Mouse (Mus musculus): ENCODE results near the gene Txlna.

The Txlna gene

GRCm38 (mm10) chr4:129625029-129625370, 15.9 kb downstream of the Txlna start:
- 5% methylated on average over 6 of the region's 6 CpGs for WGBS

DNA sequence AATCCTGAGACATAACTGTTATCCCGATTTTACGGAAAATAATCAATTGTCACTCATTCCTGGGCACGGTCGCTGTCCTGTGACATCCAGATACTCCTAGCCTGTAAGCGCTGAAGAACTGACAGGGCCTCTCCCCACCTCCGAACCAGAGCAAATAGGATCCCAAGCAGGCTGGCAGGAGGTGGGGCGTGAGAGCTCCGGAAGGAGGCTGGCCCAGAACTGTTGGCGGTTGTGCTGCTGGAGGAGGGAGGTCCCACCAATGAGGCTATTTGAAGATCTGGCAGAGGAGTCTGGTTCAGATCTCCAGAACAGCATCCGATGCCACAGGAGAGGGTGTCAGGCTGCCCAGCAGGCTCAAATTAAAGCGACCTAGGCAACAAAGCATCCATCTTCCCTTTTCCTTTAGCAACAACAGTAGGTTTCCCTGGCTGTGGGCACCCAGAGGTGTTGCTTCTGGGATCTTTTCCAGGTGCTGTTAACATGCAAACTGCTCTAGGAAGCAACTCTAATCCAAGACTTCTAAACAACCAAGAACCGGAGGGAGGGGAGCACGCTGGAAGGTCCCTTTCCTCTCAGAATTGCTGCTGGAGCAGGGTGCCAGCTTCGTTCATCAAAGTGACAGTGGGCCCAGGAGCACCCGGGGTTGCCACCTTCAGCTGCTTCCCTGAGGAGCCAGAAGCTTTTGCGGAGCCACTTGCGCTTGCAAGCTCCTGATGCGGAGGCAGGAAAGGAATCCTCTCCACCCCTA, 16.4 kb downstream of the Txlna start:
- under 1% methylated on average over 18 of the region's 18 CpGs for WGBS

- WGBS = under 1% methylated on average over 10 of the region's 10 CpGs
Observed at GRCm38 (mm10) chr4:129623681-129624091, 17.2 kb downstream of the Txlna start, which contains the start of gene Ccdc28b. TSS of gene Ccdc28b (minus strand) at chr4:129623947.

GRCm38 (mm10) chr4:129622803-129623535, 17.9 kb downstream of the Txlna start:
- WGBS = 10% methylated on average over 8 of the region's 8 CpGs

DNA sequence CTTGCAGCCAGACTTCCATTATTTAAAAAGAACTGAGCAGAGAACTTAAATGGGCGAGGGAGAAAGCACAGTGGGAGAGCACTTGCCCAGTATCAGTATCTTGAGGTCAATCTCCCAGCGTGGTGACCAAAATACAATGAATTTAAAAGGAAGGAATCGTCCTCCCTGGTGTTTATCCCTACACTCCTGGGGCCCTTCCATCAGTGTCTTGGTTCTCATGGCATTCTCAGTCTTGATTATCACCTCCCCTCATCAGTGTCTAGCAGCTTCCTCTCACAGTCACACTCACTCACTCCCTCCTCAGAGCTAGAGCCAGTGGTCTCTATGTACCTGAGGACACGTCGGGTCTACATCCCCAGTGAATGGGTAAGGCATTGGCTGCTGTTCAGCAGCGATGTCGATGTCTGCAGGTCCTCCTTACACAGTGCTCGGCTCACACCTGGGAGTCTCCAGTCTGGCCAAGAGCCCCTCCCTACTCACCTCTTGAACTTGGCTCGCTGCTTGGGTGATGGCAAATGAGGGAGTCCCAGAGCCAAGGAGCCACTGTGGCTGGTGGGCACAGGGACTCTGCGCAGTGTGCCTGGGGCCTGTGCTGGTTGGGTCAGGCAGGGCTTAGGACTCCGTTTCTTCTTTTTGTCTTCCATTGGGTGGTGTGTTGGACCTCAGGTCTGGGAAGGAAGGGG, 18.6 kb downstream of the Txlna start:
- WGBS = 51% methylated on average over 11 of the region's 11 CpGs

- 36% methylated on average over 8 of the region's 8 CpGs for WGBS
Observed at GRCm38 (mm10) chr4:129621283-129621841, 19.5 kb downstream of the Txlna start.

- 79% methylated on average over 11 of the region's 11 CpGs for WGBS
Observed at GRCm38 (mm10) chr4:129620419-129621282, 20.2 kb downstream of the Txlna start.

GRCm38 (mm10) chr4:129618786-129619691, 21.8 kb downstream of the Txlna start, which contains the start of gene Iqcc:
TSS of gene Iqcc (minus strand) at chr4:129619099.
- WGBS = 4% methylated on average over 44 of the region's 44 CpGs

DNA sequence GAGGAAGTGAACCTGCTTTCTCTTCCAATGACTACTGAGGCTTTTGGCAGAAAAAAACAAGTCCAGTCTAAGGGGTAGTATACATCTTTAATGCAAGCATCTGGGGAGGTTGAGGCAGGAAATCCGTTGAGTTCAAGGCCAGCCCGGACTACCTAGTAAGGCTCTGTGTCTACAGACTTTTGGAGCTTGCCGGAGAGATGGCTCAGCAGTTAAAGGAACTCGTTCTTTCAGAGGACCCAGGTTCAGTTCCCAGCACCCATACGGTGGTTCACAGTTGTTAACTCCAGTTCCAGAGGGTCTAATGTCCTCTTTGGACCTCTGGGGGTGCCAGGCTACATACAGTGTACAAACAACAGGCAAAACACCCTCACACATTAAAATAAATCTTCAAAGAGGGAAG, 22.8 kb downstream of the Txlna start:
- 92% methylated on average over 5 of the region's 5 CpGs for WGBS

DNA sequence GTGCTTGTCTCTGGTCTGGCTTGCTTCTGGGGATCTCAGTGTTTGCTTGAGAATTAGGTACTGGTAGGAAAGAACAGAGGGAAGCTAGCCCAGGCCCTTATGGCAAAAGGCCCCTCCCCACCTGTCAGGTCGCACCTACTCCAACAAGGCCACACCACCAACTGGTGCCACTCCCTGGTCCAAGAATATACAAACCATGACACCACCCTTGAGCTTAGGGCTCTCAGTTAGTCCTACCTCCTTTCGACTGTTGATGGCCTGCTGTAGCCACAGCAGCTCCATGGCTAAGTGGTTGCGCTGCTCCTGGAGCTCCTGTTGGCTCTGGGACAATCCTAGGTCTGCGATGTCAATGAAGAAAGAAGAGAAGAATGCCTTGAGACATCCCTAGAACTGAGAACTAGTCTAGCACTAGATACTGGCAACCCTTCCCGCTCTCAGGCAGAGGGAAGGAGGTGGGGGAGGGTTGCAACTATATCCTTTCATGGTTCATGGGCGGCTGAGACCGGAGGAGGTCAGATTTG, 23.7 kb downstream of the Txlna start:
- whole genome bisulfite sequencing = 94% methylated on average over 7 of the region's 7 CpGs

DNA sequence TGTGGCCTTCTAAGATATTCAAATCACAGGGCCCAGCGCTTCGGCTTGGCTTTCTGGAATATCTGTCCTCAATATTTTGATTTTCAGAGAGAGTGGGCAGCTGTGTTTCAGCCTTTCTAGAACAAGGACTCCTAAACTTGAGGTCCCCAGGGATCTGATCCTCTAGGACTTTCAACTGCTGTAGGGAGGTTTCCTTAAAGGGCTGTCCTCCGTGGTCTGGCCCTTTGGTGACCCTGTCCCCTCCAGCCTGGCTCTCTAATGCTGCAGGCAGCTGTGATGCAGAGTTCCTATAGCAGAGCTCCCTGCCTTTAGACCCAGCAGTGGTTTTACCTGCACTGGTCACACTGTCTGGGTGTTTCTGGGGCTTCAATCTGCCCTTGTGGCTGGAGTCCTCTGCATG, 24.2 kb downstream of the Txlna start:
- 75% methylated on average over 3 of the region's 3 CpGs for WGBS

DNA sequence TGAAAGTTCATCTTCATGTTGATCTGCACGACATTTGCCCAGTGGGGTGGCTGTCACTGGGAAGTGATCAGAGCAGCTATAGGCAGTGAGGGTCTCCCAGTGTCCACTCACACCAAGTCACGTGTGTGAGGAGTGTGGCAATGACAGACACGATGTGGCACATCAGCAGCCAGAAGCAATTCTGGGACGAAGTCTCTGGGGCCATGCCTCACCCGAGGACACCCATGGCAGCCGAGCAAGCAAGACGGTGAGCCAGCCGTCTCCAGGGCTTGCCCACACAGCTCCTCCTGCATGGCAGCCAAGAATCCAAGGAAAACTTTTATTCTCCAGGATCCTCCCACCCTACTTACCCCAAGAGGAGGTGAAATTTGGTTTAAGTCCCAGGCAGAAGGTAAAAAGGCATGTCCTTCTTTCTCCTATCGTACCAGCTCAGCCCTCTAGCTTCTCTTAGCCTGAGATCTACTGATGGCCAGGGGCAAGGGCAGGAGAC, 25.0 kb downstream of the Txlna start:
- WGBS = 51% methylated on average over 9 of the region's 9 CpGs

- 67% methylated on average over 6 of the region's 6 CpGs for WGBS
Observed at GRCm38 (mm10) chr4:129614093-129614492, 26.8 kb downstream of the Txlna start, which contains the start of gene Dcdc2b. TSS of gene Dcdc2b (minus strand) at chr4:129614257.

DNA sequence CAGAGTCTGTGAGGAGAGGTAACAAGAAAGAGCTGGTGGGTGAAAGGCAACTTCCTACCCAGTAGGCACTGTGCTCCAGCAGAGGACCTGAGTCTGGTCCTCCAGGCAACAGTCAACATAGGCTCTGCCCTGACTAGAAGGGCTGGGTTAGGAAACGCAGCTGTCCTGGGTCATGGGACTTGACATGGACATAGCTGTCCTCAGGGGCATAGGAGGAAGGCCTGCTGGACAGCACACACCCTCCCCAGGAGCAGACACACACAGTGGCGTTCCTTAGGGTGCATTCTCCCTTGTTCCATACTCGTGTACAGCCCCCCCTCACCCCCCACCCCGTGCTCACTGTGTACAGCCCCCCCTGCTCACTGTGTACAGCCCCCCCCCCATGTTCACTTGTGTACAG, 30.4 kb downstream of the Txlna start:
- 66% methylated on average over 4 of the region's 4 CpGs for WGBS

GRCm38 (mm10) chr4:129610026-129610425, 30.8 kb downstream of the Txlna start:
- 73% methylated on average over 4 of the region's 4 CpGs for WGBS

- 71% methylated on average over 12 of the region's 12 CpGs for WGBS
Observed at GRCm38 (mm10) chr4:129609139-129609631, 31.7 kb downstream of the Txlna start.

DNA sequence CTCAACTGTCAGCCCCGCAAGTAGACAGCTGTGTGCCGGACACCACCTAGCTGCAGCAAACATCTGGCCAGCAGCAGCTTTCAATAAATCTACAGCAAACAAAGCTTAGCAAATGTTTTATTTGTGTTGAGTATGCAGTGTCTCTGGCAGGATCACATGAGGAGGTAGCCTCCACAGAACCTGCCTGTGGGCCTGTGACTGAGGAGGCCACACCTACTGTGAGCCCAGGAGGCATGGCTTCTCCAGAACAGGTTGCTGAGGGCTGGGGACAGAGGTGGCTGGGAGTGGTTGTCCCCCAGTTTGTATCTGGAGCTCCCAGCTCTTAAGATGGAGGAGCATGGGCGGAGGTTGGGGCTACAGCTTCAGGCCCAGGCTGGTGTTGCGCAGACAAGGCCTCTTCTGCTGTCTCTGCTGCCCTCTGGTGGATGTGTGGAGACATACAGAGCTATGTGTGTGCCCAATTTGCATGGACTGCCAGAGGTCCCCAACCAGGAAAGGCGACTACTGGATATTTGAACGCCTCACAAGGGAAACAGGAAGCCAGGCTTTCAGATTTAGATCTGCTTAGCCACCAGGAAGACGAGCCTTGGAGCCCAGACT, 32.3 kb downstream of the Txlna start:
- 29% methylated on average over 7 of the region's 7 CpGs for WGBS

GRCm38 (mm10) chr4:129600233-129601158, 40.4 kb downstream of the Txlna start, which contains the start of the genes Eif3i and Tmem234:
TSS of gene Eif3i (minus strand) at chr4:129600648.
TSS of gene Tmem234 (plus strand) at chr4:129600668.
- WGBS = 1% methylated on average over 74 of the region's 74 CpGs

Data from cerebral cortex, adult 2 months (tissue).